Mouse (Mus musculus) heart, embryonic 11.5 days (tissue): ENCODE data around the gene Galt. TPM values are rescaled to one million over a fixed set of nuclear protein-coding genes. Genes with fewer than 3 reads are reported as not detected.

Experiments used
- ATAC-seq: fragments of 200-750 bp; cut with Nextera tagmentation; replicated peaks from 2 replicates; pipeline ENCODE4 v1.8.0; 2017; ENCODE audit warnings: moderate library complexity; ENCODE audit not compliant: insufficient number of reproducible peaks, low FRiP score, low TSS enrichment
- H3K27ac ChIP-seq: fragments of 300-500 bp; sonication (generic); 2 replicates; pipeline ENCODE4 v1.5.1; 2014; ENCODE audit warnings: mild to moderate bottlenecking, low read depth, low read length
- H3K27me3 ChIP-seq: fragments of 300-500 bp; sonication (generic); 2 replicates; pipeline ENCODE4 v1.6.1; 2014; ENCODE audit warnings: mild to moderate bottlenecking, low read length, mixed read lengths; ENCODE audit not compliant: control insufficient read depth, insufficient read depth
- H3K36me3 ChIP-seq: fragments of 300-500 bp; sonication (generic); 2 replicates; pipeline ENCODE4 v1.6.1; 2014; ENCODE audit warnings: mild to moderate bottlenecking, low read length, moderate library complexity, mixed read lengths; ENCODE audit not compliant: control insufficient read depth, insufficient read depth
- H3K4me1 ChIP-seq: fragments of 300-500 bp; sonication (generic); 2 replicates; pipeline ENCODE4 v1.6.1; 2014; ENCODE audit warnings: low read length; ENCODE audit not compliant: control insufficient read depth, insufficient read depth
- H3K4me2 ChIP-seq: fragments of 300-500 bp; sonication (generic); 2 replicates; pipeline ENCODE4 v1.6.1; 2014; ENCODE audit warnings: mild to moderate bottlenecking, moderate library complexity
- H3K4me3 ChIP-seq: fragments of 300-500 bp; sonication (generic); 2 replicates; pipeline ENCODE4 v1.5.1; 2014; ENCODE audit warnings: low read depth, low read length
- H3K9ac ChIP-seq: fragments of 300-500 bp; sonication (generic); 2 replicates; pipeline ENCODE4 v1.6.1; 2014; ENCODE audit warnings: mild to moderate bottlenecking, low read depth, low read length, moderate library complexity
- H3K9me3 ChIP-seq: fragments of 300-500 bp; sonication (generic); replicated peaks from 2 replicates; pipeline ENCODE4 v1.6.1; 2016; ENCODE audit warnings: low read length; ENCODE audit not compliant: control insufficient read depth
- WGBS: fragments of 180-500 bp; shearing (Covaris S2); extraction: QIAGEN DNeasy Blood & Tissue Kit; methylation state at CpG from one replicate; pipeline ENCODE4 v1.1.7; 2014; ENCODE audit not compliant: insufficient replicate concordance; 5-methylcytosine and 5-hydroxymethylcytosine counted together
- polyA plus RNA-seq: library from polyadenylated mRNA; unstranded; fragments of >200 nt; fragmentation: Nextera tagmentation; extraction: Ambion mirVana; gene quantifications from 2 replicates; pipeline ENCODE4 v1.2.1, GENCODE M21; 2014

Galt gene
- polyA plus RNA-seq, 1 experiment from 2014 or later, result 65.1 TPM

DNA sequence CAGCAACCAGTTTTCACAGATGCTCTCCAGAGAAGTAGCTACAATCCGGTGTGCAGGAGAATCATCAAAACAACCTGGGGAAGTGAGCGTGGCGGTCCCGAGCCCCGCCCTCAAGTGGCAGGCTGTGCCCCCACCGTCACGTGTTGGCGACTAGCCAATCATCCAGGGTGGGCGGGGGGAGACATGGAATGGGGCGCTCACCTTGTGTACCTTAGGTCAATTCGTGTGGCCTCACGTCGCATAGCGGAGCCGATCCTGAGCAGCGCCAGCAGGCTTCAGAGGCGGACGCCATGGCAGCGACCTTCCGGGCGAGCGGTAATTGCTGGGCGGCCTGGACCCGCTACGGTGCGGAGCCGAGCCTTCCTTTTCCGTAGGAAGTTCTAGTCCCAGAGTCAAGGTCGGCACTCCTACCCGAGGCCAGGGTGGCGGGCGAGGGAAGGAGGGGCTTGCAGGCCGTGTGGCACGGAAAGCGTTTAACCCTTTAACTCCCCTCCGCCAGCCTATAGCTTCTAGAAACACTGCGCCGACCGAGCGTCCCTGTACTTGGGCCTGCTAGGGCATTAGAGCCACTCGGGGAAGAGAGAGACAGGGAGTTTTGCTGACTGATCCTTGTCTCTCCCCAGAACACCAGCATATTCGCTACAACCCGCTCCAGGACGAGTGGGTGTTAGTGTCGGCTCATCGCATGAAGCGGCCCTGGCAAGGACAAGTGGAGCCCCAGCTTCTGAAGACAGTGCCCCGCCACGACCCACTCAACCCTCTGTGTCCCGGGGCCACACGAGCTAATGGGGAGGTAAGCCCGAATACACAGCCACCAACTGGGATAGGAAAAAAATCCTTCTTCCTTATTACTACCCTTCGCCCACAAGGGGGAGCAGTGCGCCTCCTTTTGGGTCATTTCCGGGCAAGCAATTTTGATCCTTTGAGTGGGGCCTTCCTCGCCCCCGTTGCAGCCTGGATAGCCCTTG lies 594 bp downstream of the Galt start, which contains the start of gene Sigmar1:
Sigmar1 (minus strand) TSS at position 820 of the 968 bp plus-strand sequence.
- peak within 1 kb of the TSS; percentile 85 for H3K27ac ChIP-seq
- H3K36me3 ChIP-seq, result peaks cover 5% of the 10 kb centered on the region; the same call in 1 of the 2 replicates
- H3K27me3 ChIP-seq, result no peaks in the 10 kb centered on the region
- H3K4me2 ChIP-seq, result peak within 1 kb of the TSS; percentile 90
- H3K9me3 ChIP-seq, result no peaks in the 10 kb centered on the region
- peak; percentile 77 for ATAC-seq
- H3K9ac ChIP-seq, result peak within 1 kb of the TSS; percentile 94
- peaks cover 25% of the 10 kb centered on the region for H3K4me1 ChIP-seq
- under 1% methylated on average over 57 of the region's 57 CpGs for WGBS
- H3K4me3 ChIP-seq, result peak within 1 kb of the TSS; percentile 77

DNA sequence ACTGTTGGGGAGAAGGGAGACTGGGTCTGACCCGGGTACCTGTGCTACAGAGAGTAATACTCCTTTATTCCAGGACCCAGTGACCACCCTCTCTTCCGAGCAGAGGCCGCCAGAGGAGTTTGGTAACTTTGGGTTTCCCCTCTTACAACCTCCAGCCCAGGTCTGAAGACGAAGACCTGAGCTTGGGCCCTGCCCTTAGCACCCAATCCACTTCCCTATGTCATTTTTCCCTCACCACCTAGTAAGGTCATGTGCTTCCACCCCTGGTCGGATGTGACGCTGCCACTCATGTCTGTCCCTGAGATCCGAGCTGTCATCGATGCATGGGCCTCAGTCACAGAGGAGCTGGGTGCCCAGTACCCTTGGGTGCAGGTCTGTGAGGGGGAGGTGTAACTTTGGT lies 1.4 kb downstream of the Galt start:
- H3K27ac ChIP-seq, result no peak overlapping the region
- no peak for ATAC-seq
- 75% methylated on average over 8 of the region's 8 CpGs for WGBS
- no peaks in the 10 kb centered on the region for H3K9me3 ChIP-seq
- peaks cover 33% of the 10 kb centered on the region for H3K4me1 ChIP-seq
- H3K9ac ChIP-seq, result peak overlapping the region; percentile 94
- peak overlapping the region; percentile 90 for H3K4me2 ChIP-seq
- no peaks in the 10 kb centered on the region for H3K27me3 ChIP-seq
- H3K4me3 ChIP-seq, result peak overlapping the region; percentile 77
- peaks cover 5% of the 10 kb centered on the region; the same call in 1 of the 2 replicates for H3K36me3 ChIP-seq

GRCm38 (mm10) chr4:41757321-41757720 lies 2.3 kb downstream of the Galt start:
- Histone ChIP-seq H3K4me3 (no peak overlapping the region), H3K9me3 (no peaks in the 10 kb centered on the region), H3K27me3 (no peaks in the 10 kb centered on the region), H3K9ac (no peak overlapping the region; the same call in 1 of the 2 replicates), H3K27ac (no peak overlapping the region), H3K36me3 (peaks cover 5% of the 10 kb centered on the region; the same call in 1 of the 2 replicates), H3K4me2 (no peak overlapping the region), H3K4me1 (peaks cover 41% of the 10 kb centered on the region)
- WGBS, result 90% methylated on average over 13 of the region's 13 CpGs
- ATAC-seq, result no peak

DNA sequence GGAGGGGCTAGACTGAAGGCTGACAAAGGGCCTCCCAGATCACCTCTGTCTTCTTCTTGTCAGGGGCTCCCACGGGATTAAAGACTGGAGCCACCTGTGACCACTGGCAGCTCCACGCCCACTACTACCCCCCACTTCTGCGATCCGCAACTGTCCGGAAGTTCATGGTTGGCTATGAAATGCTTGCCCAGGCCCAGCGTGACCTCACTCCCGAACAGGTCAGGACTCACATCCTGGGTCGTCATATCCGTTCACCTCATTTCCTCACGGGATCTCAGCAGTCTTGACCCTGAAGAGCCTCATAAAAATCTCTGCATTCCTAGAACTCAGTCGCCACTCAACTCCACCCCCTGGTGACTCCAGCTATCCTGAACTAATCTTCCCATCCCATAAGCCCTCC lies 3.0 kb downstream of the Galt start:
- Histone ChIP-seq H3K4me1 (peaks cover 41% of the 10 kb centered on the region), H3K36me3 (peaks cover 5% of the 10 kb centered on the region; the same call in 1 of the 2 replicates)
- 82% methylated on average over 11 of the region's 11 CpGs for WGBS

GRCm38 (mm10) chr4:41758701-41759100 lies 3.7 kb downstream of the Galt start:
- ATAC-seq, result no peak
- H3K27me3 ChIP-seq, result no peaks in the 10 kb centered on the region
- peak overlapping the region; percentile 87; the same call in 1 of the 2 replicates for H3K27ac ChIP-seq
- H3K4me2 ChIP-seq, result no peak overlapping the region
- no peaks in the 10 kb centered on the region for H3K9me3 ChIP-seq
- 88% methylated on average over 4 of the region's 4 CpGs for WGBS
- H3K36me3 ChIP-seq, result peaks cover 5% of the 10 kb centered on the region; the same call in 1 of the 2 replicates
- peaks cover 41% of the 10 kb centered on the region for H3K4me1 ChIP-seq
- no peak overlapping the region for H3K4me3 ChIP-seq
- 0 out of 2 replicates have a peak overlapping the region, but pooled peaks have one; percentile 43 for H3K9ac ChIP-seq

More for the DNA sequence above, 3.0 kb downstream of the Galt start:
- no peaks in the 10 kb centered on the region for H3K27me3 ChIP-seq
- no peak overlapping the region for H3K4me2 ChIP-seq
- no peak overlapping the region for H3K27ac ChIP-seq
- no peak overlapping the region for H3K4me3 ChIP-seq
- no peak for ATAC-seq
- H3K9ac ChIP-seq, result no peak overlapping the region
- no peaks in the 10 kb centered on the region for H3K9me3 ChIP-seq

DNA sequence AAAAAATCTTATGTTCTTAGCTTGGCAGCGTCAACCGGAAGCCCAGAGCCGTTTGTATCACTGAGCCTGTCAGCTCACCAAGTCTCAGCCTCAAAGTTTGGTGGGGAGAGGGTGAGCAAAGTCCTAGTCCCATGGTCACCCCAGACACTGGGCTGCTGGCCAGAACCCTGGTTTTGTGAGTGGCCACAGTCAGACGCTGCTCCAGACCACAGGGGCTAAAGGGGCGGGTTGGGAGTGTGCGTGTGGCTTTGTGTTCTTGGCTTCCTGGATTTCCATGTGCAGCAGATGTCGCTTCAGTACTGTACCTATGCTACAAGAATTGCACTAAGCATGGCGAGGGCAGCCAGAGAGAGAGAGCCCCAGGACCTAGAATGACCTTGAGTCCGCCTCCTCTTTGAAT lies 4.2 kb downstream of the Galt start:
- no peak for ATAC-seq
- WGBS, result 65% methylated on average over 9 of the region's 9 CpGs
- H3K4me2 ChIP-seq, result peak overlapping the region; percentile 73
- H3K9ac ChIP-seq, result peak overlapping the region; percentile 39; the same call in 1 of the 2 replicates
- H3K27me3 ChIP-seq, result no peaks in the 10 kb centered on the region
- no peak overlapping the region for H3K4me3 ChIP-seq
- H3K4me1 ChIP-seq, result peaks cover 41% of the 10 kb centered on the region
- peak overlapping the region; percentile 87 for H3K27ac ChIP-seq
- H3K36me3 ChIP-seq, result peaks cover 5% of the 10 kb centered on the region; the same call in 1 of the 2 replicates
- no peaks in the 10 kb centered on the region for H3K9me3 ChIP-seq

GRCm38 (mm10) chr4:41759656-41760287 lies 4.7 kb downstream of the Galt start:
- H3K4me2 ChIP-seq, result peak overlapping the region; percentile 73
- peak; percentile 19 for ATAC-seq
- peak overlapping the region; percentile 47 for H3K4me3 ChIP-seq
- H3K9me3 ChIP-seq, result no peaks in the 10 kb centered on the region
- no peaks in the 10 kb centered on the region for H3K27me3 ChIP-seq
- peaks cover 39% of the 10 kb centered on the region for H3K4me1 ChIP-seq
- H3K9ac ChIP-seq, result peak overlapping the region; percentile 39
- H3K36me3 ChIP-seq, result peaks cover 5% of the 10 kb centered on the region; the same call in 1 of the 2 replicates
- H3K27ac ChIP-seq, result peak overlapping the region; percentile 87
- 13% methylated on average over 6 of the region's 6 CpGs for WGBS

GRCm38 (mm10) chr4:41760288-41760721 lies 5.3 kb downstream of the Galt start:
- WGBS, result 0% methylated on average over 15 of the region's 15 CpGs
- ATAC-seq, result peak; percentile 90
- H3K36me3 ChIP-seq, result peaks cover 5% of the 10 kb centered on the region; the same call in 1 of the 2 replicates
- H3K27ac ChIP-seq, result peak overlapping the region; percentile 87
- H3K4me1 ChIP-seq, result peaks cover 35% of the 10 kb centered on the region
- peak overlapping the region; percentile 66 for H3K9ac ChIP-seq
- H3K4me3 ChIP-seq, result peak overlapping the region; percentile 47
- no peaks in the 10 kb centered on the region for H3K27me3 ChIP-seq
- peak overlapping the region; percentile 73 for H3K4me2 ChIP-seq
- no peaks in the 10 kb centered on the region for H3K9me3 ChIP-seq
